Mouse (Mus musculus) 3134 (cell line): ENCODE results near the gene 2310022B05Rik.
A peak's percentile ranks its signal among the peaks of the same experiment; 100 is the strongest.

ENCODE experiments used
- DNase-seq: peaks from one replicate; pipeline ENCODE4 v3.0.0-alpha.2; 2011; ENCODE audit warnings: low spot score; ENCODE audit not compliant: insufficient read length; ENCODE audit errors: extremely low read depth

The 2310022B05Rik gene

GRCm38 (mm10) chr8:124663112-124663873 is at the start of gene 2310022B05Rik:
2310022B05Rik (minus strand) TSS chr8:124663369.
- peak; percentile 89 for DNase-seq

DNA sequence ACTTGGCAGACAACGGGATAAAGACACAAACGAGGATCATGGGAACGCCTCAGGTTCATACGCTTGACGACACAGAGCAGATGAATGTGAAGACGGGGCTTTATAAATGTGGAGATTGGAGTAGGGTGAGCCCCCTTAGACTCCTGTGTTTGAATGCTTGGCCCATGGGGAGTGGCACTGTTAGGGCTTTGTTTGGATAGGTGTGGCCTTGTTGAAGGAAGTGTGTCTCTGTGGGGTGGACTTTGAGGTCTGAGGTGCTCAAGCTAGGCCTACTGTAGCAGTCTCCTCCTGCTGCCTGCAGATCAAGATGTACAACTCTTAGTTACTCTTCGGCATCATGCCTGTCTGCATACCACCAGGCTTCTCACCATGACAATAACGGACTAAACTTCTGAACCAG is 42.7 kb upstream of the 2310022B05Rik start:
- DNase-seq: no peak

GRCm38 (mm10) chr8:124704376-124704775 is 41.2 kb upstream of the 2310022B05Rik start:
- DNase-seq: no peak

GRCm38 (mm10) chr8:124703526-124703925 is 40.4 kb upstream of the 2310022B05Rik start:
- no peak for DNase-seq

DNA sequence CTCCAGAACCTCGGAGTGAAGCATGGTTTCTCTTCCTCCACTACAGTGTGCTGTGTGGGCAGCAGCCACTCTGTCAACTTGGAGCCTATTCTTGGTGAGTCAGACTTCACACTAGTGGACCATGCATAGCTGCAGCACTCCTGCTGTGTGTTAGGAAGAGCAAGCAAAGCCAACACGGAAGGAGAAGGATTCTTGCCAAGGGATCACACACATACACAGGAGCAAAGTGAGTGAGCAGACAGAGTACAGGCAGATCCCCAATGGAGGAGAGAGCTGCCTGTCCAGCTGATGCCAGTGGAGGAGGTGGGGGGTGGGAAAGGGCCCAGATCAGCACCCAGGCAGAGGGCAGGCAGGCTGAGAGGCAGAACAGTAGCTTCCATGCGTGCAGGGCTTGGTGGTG is 39.0 kb upstream of the 2310022B05Rik start:
- no peak for DNase-seq

DNA sequence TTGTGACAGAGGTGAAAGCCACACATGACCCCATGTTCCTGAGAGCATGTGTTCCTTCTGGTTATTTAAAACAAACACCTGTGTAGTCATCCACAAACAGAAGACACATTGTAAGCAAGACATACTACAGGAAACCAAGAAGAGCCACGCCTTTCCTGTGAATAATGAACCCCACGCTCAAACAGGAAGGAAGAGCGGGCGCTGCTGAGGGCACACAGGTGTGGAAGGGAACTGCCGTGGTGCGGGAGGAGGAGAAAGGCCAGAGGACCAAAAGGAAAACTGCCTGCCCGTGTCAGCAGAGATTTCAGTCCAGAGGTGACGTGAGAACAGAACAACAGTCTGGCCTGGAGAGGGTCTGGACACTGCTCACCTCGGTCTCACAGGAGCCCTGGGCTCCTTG is 37.9 kb upstream of the 2310022B05Rik start:
- no peak for DNase-seq

DNA sequence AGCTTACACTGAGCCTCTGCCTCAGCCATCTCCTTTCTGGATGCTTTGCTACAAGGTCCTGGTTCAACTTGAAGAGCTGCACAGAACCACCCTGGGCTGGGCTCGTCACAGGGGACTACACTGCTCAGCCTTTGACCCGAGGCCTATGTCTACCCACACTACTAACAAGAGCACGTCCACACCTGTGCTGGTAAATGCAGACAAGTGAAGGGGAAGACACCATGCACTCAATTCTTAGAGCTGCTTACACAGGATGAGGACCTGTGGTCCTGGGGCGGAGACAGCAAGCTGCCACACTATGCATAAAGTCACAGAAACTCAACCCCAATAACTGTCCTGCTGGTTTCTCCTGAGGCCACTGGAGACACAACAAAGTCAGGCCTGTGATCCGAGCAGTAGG is 37.1 kb upstream of the 2310022B05Rik start:
- DNase-seq: no peak

DNA sequence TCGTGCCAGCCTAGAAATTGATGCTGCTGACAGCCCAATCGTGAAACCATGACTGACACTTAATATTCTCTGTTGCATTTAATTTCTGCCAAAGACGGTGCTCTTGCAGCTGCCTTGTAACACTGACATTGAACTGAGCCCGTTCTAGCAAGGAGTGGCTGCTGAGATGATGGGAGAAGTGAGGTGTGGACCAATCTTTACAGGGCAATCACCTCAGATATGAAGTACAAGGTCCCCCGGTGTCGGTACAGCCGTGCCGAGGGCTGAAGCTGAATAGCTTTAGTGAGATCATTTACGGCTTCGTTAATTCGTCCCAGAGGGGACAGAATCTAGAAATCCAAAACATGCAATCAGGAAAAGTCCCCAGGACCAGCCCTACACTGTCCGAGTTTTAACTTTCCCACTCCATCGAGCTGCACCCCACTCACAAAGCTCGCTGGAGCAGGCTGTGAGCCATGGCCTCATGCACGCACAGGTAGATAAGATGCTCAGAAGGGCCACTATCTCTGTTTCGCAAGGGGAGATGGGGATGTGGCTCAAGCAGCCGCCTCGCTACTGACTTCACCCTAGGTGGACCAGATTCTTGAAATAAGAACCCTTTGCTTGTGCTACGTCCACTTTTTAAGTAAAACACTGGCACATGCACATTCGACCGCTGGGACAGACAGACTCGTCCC is 32.4 kb upstream of the 2310022B05Rik start:
- no peak for DNase-seq

- no peak for DNase-seq
These were observed 28.5 kb upstream of the 2310022B05Rik start for GRCm38 (mm10) chr8:124691706-124692105.

DNA sequence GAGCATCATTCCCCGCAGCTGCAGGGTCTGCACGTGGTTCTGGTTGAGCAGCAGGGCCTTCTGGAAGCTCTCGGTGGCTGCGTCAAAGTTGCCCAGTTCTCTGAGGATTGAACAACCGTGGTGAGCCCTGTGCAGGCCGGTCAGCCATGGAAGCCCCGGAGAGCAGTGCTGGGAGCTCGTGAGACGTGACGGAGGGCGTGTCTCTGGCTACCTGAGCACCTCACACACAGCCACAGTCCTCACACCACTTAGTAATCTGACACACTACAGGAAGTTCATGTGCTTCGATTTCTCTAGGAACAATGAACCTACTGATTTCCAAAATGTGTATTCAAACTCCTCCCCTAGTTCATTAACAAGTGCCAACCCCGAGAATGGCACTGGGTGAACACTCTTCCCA is 25.7 kb upstream of the 2310022B05Rik start:
- no peak for DNase-seq

- DNase-seq: no peak
These were observed 19.0 kb upstream of the 2310022B05Rik start for GRCm38 (mm10) chr8:124682218-124682617.

DNA sequence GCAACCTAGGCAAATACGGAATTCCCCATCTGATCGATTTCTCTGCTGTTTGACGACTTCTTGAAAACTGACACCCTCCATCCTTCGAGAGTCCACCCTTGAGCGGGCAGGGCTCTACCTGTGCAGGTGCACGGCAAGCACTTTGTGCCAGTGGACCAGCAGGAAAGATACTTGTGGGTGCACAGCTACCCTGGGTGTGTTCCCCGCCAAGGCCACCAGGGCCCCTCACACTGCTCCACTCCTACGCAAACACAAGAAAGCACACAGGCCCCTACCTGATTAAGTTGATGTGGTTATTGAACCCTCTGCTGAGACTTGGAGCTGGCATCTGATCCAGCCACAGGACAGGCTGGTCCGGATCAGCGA is 18.6 kb upstream of the 2310022B05Rik start:
- DNase-seq: no peak

GRCm38 (mm10) chr8:124681077-124681791 is 18.1 kb upstream of the 2310022B05Rik start:
- DNase-seq: no peak

DNA sequence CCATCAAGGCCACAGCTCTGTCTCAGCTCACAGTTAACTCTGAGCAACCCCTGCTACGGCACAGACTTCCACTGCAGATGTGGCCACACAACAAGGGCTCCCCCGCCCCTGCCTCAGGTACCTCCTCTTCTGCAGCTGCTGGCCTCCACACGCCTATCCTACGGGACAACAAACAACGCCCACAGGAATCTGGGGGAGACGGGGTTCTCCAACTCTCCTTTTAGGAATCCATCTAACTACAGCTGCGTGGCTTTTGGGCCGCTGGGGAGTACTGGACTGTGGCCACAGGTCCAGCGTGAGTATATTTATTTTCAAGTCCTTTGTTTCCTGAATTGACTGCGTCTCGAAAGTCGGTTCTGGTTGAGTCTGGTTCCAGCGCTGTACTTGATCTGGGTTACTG is 15.1 kb upstream of the 2310022B05Rik start:
- DNase-seq: no peak

DNA sequence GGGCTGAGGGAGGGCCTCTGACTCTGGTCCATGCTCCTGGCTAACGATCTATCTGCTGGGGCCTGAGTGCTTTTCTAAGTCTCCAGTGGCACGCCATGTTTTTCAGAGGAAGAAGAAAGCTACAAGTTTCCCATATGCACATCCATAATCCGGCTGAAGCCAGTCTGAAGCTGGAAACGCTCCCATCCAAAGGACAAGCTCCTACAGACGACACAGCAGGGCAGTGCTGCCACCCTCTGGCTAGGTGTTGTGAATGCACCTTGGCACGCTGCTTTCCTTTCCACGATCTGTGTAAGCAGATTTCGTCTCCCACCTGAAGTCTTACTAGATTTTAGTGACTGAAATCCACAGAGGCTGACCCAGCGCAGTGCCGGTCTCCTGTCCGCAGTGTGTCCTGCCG is 14.3 kb upstream of the 2310022B05Rik start:
- DNase-seq: peak; percentile 63

- no peak for DNase-seq
These were observed 13.9 kb upstream of the 2310022B05Rik start for GRCm38 (mm10) chr8:124677078-124677477.

- DNase-seq: no peak
These were observed 13.5 kb upstream of the 2310022B05Rik start for GRCm38 (mm10) chr8:124676661-124677060.

- no peak for DNase-seq
These were observed 9.2 kb upstream of the 2310022B05Rik start for GRCm38 (mm10) chr8:124672345-124672744.

DNA sequence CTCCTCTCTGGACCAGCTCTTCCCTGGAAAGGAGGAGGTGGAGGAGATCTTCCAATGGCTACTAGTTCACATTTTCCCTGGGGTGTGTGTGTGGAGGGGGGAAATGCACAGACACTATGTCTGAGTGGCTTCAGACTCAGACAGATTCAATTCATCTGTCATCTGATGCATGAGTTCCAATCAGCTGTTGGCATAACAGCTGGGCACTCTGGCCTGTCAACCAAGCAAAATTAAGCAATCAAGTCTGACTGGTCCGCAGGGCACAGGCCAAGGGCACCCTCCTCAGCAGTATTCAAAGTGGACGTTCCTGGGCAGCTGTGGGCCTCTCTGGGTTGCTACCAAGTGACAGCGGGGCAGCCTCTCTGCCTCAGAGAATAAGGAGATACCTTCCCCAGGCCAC is 5.6 kb upstream of the 2310022B05Rik start:
- DNase-seq: no peak

GRCm38 (mm10) chr8:124664414-124664813 is 1.2 kb upstream of the 2310022B05Rik start:
- DNase-seq: no peak

GRCm38 (mm10) chr8:124663874-124664230 is 683 bp upstream of the 2310022B05Rik start:
- DNase-seq: no peak
